Mouse (Mus musculus) frontal cortex, postnatal 14 days (tissue): ENCODE results near the gene 0610010F05Rik.
A peak's percentile ranks its signal among the peaks of the same experiment; 100 is the strongest.
"Not testable (repeated sequence)": the region's sequence is repeated elsewhere in the genome, so short reads cannot be mapped to it uniquely, and the experiment has no call there.

Source experiments
- DNase-seq, 2 experiments: peaks; one replicate each; pipeline ENCODE4 v3.0.0; 2022; ENCODE audit warnings: low spot score in 2 of 2

Gene 0610010F05Rik

DNA sequence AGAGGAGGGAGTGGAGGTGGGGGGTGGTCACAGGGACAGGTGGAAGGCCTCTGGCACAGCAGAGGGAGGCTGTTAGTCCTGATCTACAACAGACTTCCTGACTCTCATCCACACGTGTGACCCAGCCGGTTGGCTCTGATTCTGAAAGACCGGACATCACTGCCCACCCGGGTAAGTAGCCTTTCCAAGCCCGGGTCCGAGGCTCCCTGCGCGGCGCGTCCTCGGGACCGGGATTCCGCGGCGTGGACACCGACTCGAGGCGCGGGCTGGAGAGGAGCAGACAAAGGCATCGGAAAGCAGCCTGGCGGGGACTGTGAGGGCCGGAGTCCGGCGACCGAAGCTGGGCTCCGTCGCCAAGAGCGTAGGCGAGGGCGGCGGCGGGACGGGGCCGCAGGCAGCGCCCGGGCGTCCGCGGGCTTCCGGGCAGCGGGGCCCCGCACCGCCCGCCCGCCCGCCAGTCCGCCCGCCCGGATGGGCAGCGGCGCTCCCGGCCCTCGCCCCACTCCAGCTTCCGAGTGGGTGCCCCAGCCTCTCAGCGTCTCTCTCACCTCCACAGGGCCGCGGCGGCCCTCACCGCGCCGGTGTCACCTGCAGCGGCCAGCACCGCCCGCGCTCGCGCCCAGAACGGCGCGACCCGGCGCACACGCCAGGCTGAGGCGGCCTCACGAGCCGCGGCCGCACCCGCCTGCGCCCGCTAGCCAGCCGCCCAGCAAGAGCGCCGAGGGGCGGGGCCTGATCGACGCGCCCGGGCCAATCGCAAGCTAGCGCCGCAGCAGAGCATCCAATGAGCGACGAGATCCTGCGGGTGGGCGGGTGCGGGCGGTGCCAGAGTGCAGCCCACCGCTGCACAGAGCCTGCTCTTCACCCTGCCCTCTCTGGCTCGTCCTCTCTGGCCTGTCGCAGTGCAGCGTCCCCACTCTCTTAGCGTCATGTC lies at the start of gene 0610010F05Rik:
TSS of gene 0610010F05Rik (minus strand) at position 695 of the 934 bp plus-strand sequence.
- DNase-seq, result peak; percentile 55 to 69

DNA sequence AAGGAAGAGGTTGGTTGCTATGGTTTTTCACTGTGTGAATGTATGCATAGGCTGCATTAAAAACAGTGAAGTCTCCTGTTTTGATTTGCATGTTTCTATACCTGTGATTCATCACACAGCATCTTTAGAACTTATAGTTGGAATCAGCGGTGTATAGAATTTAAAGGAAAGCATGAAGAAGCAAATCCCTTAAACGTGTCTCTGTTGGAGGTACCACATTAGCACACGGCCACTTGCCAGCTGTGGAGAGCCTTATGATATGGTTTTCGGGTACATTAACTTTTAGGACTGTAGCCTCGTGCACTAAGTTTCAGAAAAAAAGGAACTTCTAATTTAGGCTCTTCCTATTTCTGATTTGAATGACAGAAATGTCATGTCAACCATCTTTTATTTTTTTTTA lies 49.1 kb upstream of the 0610010F05Rik start:
- no peak for DNase-seq

DNA sequence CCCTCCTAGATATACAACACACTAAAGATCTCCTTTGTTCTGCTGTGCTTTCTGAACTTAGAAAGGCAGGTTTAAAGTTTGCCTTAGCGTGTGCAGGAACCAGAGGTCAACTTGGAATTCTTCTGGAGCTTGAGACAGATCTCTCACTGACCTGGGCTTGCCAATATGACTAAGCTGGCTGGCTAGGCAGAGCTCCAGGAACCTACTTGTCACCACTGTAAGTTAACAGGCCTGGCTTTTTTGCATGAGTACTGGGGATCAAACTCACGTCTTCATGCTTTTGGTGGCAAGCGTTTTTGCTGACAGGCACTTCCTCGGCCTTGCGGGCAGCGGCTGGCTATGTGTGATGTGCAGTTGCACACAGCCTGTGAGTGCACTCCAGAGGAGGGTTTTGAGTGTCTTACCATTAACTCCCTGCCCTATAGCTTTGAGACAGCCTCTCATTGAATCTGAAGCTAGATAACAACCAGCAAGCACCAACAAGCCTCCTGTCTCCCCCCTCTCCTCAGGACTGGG lies 47.1 kb upstream of the 0610010F05Rik start:
- no peak for DNase-seq

DNA sequence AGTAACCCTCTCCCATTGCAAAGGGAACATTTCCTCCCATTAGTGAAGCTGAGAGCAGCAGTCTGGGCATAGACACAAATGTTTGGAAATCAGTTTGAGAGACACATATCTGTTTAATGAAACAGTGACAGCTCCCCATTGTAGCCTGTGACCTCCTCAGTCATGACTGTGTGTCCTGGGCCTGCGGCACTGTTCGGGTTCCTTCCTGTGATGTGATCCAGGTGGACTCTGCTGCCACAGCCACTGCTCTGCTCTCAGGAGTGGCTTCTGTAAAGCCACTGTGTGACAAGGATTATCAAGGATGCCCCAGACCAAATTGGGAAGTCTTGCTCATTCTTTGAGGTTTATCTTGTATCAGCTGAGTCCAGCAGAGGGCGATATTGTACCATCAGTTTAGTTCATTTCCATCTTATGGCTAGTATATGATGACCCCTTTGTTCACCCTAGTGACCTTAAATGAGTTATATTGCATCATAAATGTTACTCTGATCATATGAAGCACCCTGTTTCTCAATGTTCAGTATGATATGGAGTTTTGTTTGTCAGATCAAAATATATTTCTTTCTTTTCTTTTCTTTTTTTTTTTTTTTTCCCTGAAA lies 45.7 kb upstream of the 0610010F05Rik start:
- DNase-seq, result peak in 1 of 2 experiments; percentile 53

DNA sequence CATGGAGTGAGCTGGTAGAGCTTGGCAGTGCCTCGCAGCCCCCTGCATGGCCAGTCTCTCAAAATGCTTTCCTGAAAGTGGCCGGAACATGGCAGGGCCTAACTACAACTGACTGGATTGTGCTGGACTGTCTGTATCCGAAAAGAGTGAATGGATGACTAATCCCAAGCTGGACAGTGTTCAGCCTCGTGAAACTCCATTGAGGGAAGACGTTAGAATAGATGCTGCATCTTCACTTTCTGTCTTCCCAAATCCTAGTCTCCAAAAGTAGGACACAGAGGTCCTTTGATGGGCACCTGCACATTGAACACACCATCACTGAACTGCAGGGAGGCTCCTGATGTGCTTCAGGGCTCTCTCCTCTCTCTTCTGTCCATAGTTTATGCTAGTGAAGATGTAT lies 42.7 kb upstream of the 0610010F05Rik start:
- DNase-seq, result no peak

DNA sequence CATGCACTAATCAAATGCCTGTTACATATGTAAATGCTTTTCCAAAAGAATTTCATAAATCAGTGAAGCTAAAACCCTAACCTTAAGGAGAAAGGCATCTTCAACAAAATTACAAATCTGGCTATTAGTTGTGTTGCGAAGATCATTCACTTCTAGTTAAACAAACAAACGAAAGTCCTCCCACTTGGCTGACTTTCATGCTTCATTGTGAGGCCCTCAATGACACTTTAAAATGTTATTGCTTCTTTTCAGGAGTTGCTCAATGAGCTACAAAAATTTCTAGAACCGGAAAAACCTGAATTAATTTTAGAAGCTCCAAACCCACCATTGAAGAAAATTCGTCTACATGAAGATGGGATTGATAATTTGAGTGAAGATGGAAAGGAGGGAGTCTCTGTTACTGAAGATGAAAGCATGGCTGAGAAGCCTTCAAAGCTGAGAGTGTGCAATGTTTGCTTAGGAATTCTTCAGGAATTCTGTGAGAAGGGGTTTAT lies 38.9 kb upstream of the 0610010F05Rik start:
- no peak for DNase-seq

DNA sequence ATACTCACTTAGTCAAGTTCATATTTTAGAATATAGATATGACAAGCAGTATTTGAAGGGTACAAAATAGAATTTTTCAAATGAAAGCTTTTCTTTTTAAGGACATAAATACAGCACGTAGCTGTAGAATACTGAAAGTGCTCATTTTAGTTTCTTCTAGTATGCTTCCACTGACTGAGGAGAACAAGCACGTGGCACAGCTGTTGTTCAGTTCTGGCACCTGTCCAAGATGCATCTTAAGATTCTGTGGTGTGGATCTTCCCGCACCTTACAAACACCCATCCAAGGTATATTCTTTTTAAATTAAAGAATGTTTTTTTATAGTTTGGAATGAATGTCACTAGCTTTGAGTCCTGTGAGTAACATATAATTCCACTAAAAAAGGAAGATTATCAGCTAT lies 33.7 kb upstream of the 0610010F05Rik start:
- no peak for DNase-seq

DNA sequence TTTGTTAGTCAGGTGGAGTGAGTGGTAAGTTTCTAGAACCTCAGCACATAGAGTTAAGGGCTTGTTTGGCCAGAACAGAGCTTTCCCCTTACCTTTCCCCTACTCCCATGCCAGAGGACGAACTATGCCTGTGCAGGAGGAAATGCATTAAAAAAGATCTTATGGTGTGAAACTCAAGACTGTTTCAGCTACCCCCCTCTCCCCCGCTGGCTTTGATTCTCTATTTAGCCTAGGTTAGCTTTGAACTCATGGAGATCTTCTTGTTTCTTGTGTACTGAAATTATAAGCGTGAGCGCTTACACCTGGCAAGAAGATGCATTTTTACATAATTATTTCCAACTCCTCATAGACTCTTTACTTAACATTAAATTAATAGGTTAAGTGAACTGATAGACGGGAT lies 33.1 kb upstream of the 0610010F05Rik start:
- DNase-seq, result no peak

DNA sequence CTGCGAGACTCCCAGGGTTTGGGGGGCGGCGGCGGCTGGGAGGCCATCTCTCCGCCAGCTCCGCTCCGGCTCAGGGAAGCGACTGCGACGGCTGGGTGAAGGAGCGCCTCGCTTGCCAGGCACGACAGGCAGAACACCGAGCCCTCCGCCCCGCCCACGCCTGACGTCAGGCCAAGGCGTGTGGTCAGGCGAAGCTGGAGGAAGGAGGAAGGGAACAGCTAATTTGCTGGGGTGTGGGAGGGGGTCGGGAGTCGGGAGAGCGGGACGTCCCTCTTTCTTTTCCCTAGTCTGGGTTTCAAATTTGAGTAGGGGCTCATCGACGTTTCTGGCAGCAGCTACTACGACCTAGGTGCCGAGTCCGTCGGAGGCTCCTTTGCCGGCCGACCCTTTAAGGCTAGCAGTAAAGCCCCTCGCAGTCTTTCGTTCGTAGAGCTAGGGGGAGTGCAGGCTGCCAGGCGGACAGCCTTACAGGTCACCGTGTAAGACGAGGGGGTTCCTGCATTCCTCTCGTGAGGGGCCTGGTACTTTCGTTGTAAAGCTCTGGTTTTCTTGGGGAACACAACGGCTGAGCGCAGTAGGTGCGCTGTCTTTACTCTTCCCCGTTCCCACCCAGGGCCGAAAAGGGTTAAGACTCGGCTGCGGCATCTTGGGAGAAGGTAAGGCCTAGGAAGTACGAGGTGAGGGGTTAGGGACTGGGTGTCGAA lies 32.5 kb upstream of the 0610010F05Rik start, which contains the start of gene Pex13:
TSS of gene Pex13 (minus strand) at position 162 of the 704 bp plus-strand sequence.
- DNase-seq, result peak; percentile 87 to 88

DNA sequence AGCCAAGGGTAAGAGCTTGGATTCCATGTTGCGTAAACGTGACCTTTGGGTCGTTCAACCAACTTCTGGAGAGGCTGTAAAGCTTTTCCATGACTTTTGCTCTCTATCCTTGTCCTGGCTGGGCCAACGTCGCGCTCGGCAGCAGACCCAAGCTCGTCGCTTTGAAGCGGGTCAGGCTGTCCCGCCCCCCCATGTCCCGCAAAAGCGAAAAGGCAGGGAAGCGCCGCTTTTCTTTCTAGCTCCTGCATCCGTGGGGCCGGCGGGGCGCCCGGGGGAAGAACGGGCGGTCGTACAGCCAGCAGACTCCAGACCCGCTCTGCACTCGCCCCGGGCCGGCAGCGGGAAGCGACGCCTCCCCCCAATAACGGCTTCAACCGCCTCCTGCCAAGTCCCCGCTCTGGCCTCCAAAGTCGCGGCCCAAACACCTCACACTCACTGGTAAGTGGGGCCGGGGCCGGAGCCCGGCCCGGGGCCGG lies 31.9 kb upstream of the 0610010F05Rik start, which contains the start of gene Pus10:
TSS of gene Pus10 (plus strand) at position 364 of the 476 bp plus-strand sequence.
- DNase-seq, result peak in 1 of 2 experiments; percentile 11

DNA sequence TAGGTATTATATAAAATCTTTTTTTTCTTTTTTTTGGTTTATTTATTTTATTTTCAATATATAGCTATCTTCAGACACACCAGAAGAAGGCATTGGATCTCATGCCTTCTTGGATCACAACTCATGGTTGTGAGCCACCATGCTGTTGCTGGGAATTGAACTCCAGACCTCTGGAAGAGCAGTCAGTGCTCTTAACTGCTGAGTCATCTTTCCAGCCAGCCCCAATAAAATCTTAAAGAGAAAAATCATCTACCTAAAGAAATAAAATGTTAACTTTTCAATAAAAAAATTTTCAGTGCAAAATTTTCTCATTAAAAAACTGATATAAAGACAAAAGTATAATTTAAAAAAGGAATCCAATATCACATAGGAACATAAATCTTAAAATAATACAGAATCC lies 30.8 kb upstream of the 0610010F05Rik start:
- no peak for DNase-seq

DNA sequence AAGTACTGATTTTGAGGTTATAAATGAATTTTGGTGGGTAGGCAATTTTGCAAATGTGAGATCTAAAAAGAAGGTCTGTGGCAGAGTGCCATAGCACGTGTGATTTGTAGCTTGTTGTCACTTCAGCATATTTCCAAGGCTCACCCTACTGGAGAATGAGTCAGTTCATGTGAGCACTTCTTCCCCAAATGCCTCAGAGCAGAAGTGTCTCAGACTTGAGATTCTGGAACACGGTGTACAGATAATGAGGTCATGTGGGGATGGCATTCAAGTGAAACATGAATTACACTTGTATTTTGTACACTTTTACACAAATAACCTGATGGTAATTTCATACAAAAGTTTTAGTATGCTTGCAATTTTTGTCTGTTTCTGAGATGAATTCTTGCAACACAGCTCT lies 24.4 kb upstream of the 0610010F05Rik start:
- no peak for DNase-seq

DNA sequence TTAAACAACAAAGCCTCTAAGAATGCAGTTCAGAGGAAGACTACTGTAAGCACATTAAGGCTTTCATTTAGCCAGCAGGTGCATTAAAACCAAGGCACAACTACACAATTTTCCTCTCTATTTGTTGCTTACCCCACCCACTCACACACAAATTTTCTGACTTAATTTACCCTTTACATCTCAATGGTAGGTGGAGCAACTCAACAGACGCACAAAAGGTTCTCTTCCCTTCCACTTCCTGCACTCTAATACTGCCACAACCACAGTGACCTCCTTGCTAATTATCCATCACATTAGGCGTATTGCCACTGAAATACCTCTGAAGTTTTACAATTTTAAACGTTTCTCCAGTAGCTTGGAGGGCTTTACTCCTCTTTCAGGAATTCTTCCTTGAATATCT lies 20.2 kb upstream of the 0610010F05Rik start:
- DNase-seq, result no peak

DNA sequence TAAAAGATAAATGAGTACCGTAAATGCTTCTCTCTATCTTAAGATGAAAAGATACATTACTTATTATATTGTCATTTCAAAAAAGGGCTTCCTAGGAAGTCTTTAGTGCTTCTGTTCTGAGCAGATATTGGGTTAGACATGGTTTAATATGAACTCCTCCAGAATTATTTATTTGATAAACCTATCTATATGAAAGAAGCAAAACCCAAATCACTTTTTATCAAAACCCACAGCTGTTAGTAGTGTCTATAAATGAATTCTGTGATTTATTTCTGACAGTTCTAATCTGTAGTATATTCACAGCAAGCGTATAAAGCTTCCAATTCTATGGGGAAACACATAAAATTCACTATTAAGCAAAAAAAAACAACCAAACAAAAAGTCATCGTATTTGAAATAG lies 14.4 kb upstream of the 0610010F05Rik start:
- no peak for DNase-seq

DNA sequence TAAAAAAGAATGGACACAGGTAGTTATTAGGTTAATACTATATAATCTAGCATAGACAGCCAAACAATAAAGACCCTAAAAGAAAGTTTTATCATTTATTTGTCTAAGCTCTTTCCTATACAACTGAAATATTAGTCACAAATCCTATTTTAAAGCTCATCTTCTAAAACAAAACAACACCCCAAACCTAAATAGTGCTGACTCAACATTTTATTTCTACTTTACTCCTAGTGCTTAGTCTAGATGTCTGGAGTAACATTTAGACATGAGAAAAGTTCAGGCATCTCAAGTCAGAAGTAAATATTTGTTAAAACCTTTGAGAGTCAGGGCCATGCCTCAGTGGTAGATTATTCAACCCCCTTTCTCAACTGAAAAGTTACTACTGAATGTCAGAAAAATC lies 14.0 kb upstream of the 0610010F05Rik start:
- no peak for DNase-seq

DNA sequence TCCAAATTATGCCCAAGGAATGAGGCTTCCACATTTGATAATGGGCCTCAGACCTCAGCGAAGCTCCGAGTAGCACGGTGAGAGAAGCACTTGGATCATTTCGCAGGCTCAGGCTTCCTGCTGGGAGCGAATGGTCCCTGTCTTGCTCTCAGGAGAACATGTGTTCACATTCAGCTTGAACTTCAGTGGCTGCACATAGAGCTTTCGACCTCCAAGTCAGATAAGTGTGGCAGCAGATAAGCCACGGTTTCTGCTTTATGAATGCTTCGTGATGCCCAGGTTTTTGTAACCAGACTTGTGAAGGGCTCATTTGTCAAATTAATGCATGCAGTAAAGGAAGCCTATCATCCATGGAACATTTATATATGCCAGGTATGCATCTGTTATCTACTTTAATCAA lies 1.1 kb upstream of the 0610010F05Rik start:
- no peak for DNase-seq

DNA sequence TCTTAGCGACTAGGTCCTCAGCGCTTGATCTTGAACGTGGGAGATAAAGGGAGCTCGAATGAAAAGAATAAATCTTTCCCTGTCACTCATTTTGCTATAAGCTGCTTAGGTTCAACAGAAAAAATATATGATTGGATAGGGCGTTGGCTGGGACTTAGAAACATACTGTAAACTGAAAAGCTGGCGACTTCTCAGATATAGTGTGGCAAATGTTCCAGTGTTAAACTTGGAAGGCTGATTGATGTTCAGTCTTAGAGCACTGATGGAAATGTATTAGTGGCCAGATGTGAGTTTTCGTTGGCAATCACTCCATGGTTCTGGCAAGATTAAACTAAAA lies 408 bp upstream of the 0610010F05Rik start:
- no peak for DNase-seq

DNA sequence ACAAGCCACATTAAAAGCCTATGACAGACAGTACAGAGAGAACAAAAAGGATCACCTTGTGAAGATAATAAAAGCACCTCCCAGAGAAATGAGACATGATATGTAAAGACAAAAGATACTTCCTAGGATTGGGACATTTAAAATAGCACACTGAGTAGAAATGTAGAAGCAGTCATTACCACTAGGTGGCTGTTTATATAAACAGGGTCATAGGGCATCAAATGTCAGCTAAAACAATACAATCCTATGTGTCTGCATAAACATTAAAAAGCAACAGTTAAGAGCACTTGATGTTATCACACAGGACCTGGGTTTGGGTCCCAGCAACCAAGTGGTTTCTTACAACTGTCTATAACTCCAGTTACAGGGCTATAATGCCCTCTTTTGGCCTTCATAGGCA lies 2.8 kb downstream of the 0610010F05Rik start:
- no peak for DNase-seq

DNA sequence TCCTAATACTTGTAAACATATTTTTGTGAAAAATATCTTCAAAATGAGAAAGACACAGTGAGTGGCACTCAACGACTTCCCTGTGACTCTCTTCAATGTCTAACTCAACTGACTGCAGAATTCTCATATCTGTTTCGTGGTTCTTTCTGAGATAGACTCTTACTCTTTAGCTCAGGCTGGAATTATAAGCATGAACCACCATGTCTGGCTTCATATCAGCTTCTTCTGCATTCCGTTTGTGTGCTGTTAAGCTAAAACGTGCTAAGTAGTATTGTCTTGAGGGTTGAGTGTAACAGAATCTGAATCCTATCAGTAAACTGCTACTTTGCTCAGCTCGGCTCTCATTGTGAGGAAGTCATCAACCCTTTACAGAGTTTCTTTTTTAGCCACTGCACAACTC lies 14.4 kb downstream of the 0610010F05Rik start:
- no peak for DNase-seq

DNA sequence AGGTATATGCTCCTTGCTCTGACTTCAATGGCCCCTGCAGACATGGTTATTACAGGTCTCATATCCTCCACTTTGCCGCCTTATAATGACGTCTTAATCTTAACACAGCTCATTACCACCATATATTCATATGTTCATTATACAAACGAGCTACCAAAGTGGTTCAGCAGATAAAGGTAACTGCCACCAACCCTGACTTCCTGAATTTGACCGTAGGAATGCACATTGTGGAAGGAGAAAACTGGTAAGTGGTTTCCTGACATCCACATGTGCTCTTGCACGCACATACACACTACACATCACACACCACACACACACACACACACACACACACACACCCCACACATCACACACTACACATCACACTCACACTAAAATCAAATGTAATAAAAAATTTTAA lies 18.9 kb downstream of the 0610010F05Rik start:
- DNase-seq, result no peak

DNA sequence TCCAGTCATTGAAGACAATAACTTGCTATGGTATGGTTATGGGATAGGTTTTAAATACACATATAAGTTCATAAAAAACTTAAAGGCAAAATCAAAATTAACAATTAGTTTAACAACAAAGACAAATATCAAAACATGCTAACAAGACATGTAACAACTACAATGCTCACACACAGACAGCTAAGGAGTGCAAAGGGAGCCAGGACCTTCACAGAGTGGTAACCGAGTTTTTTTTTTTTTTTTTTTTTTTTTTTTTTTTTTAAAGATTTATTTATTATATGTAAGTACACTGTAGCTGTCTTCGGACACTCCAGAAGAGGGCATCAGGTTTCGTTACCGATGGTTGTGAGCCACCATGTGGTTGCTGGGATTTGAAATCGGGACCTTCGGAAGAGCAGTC lies 26.1 kb downstream of the 0610010F05Rik start:
- not testable (repeated sequence) for DNase-seq

DNA sequence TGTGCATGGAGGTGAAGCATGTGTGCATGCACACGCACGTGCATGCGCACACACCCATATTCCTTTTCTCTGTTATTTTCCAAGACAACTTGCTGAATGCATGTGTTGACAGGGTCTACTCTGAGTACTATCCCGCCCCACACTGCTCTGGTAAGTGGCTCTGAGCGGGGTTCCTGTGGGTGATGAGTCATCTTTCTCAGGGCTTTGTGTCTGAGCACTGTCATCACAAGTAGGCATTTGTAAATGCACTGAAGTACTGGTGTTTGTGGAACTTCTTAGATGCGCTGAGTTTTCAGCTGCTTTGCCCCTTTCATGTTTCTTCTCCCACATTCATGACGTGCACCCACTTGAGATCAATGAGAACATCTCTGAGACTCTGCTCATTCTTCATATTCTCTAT lies 63.3 kb downstream of the 0610010F05Rik start:
- no peak for DNase-seq
